Mouse (Mus musculus) olfactory bulb, adult 2 months (tissue): ENCODE measurements around the gene Slc25a21.

ENCODE experiments used
- CTCF ChIP-seq: fragments of 200-500 bp; IDR thresholded peaks from 2 replicates; pipeline ENCODE4 v1.5.1; 2012; ENCODE audit warnings: low read depth, mild to moderate bottlenecking, low read length, moderate library complexity; ENCODE audit not compliant: insufficient read depth
- POLR2A ChIP-seq: fragments of 200-500 bp; IDR thresholded peaks from 2 replicates; pipeline ENCODE4 v1.6.1; 2012; ENCODE audit warnings: mild to moderate bottlenecking, low read depth, low read length, moderate library complexity; ENCODE audit not compliant: insufficient read depth

DNA sequence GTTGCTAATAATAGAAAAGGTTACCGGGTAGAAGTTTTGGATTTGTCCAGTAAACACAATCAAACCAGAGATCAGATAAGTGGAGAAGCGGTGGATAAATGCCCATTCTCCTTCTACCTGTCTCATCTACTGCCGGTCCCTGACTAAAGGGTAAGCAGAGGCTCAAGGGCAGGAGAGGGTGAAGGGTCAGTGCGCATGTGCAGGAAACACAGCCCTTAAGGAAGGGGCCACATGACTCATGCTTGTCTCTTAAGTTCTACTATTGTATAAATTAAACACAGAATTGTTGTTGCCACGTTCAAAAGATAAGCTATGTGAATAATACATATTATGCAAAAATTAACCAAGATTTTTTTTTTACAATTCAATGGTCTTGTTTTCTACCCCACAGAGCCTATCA, 98.9 kb downstream of the Slc25a21 start:
- TF ChIP-seq CTCF (no peak), POLR2A (no peak)
